Mouse (Mus musculus) hindbrain, embryonic 16.5 days (tissue): Measurements from ENCODE around the gene Mast3. TPM values are rescaled to one million over a fixed set of nuclear protein-coding genes. Genes with fewer than 3 reads are reported as not detected.

Experiments used
- ATAC-seq: fragments of 200-750 bp; cut with Nextera tagmentation; 2 replicates; pipeline ENCODE4 v1.8.0; 2017; ENCODE audit warnings: moderate TSS enrichment, moderate library complexity
- H3K27ac ChIP-seq: fragments of 300-500 bp; sonication (generic); 2 replicates; pipeline ENCODE4 v1.5.1; 2014; ENCODE audit warnings: low read depth, mild to moderate bottlenecking, control low read depth, low read length, moderate library complexity
- H3K27me3 ChIP-seq: fragments of 300-500 bp; sonication (generic); replicated peaks from 2 replicates; pipeline ENCODE4 v1.6.1; 2014; ENCODE audit warnings: low read length; ENCODE audit not compliant: control insufficient read depth, insufficient read depth
- H3K36me3 ChIP-seq: fragments of 300-500 bp; sonication (generic); 2 replicates; pipeline ENCODE4 v1.6.1; 2014; ENCODE audit warnings: mild to moderate bottlenecking, low read length, moderate library complexity, mixed read lengths; ENCODE audit not compliant: control insufficient read depth, insufficient read depth
- H3K4me1 ChIP-seq: fragments of 300-500 bp; sonication (generic); 2 replicates; pipeline ENCODE4 v1.6.1; 2014; ENCODE audit warnings: low read depth, low read length; ENCODE audit not compliant: control insufficient read depth, insufficient read depth
- H3K4me2 ChIP-seq: fragments of 300-500 bp; sonication (generic); 2 replicates; pipeline ENCODE4 v1.6.1; 2014; ENCODE audit warnings: mild to moderate bottlenecking, low read length, control low read depth, moderate library complexity
- H3K4me3 ChIP-seq: fragments of 300-500 bp; sonication (generic); 2 replicates; pipeline ENCODE4 v1.5.1; 2014; ENCODE audit warnings: mild to moderate bottlenecking, low read length, control low read depth, moderate library complexity
- H3K9ac ChIP-seq: fragments of 300-500 bp; sonication (generic); 2 replicates; pipeline ENCODE4 v1.6.1; 2014; ENCODE audit warnings: low read depth, mild to moderate bottlenecking, control low read depth, low read length, moderate library complexity
- H3K9me3 ChIP-seq: fragments of 300-500 bp; sonication (generic); 2 replicates; pipeline ENCODE4 v1.6.1; 2014; ENCODE audit warnings: mild to moderate bottlenecking, low read length, moderate library complexity; ENCODE audit not compliant: control insufficient read depth
- WGBS: fragments of 180-500 bp; shearing (Covaris S2); extraction: QIAGEN DNeasy Blood & Tissue Kit; methylation state at CpG from one replicate; pipeline ENCODE4 v1.1.7; 2014; 5-methylcytosine and 5-hydroxymethylcytosine counted together
- polyA plus RNA-seq: library from polyadenylated mRNA; unstranded; fragments of >200 nt; fragmentation: Nextera tagmentation; extraction: Ambion mirVana; gene quantifications from 2 replicates; pipeline ENCODE4 v1.2.1, GENCODE M21; 2015

The Mast3 gene
- 21.9 and 23.9 TPM in 2 replicates for polyA plus RNA-seq

- H3K36me3 ChIP-seq = no peaks in the 10 kb centered on the region
- no peaks in the 10 kb centered on the region; the same call in 1 of the 2 replicates for H3K9me3 ChIP-seq
- H3K4me1 ChIP-seq = peaks cover 12% of the 10 kb centered on the region
- no peak within 1 kb of the TSS for H3K27ac ChIP-seq
- peak within 1 kb of the TSS; percentile 57 for H3K4me3 ChIP-seq
- 1% methylated on average over 45 of the region's 45 CpGs for WGBS
- H3K4me2 ChIP-seq = peak within 1 kb of the TSS; percentile 87
- H3K27me3 ChIP-seq = peaks cover 26% of the 10 kb centered on the region
- ATAC-seq = peak; percentile 88
- peak within 1 kb of the TSS; percentile 63 for H3K9ac ChIP-seq
Observed at GRCm38 (mm10) chr8:70804481-70805206, at the start of gene Mast3. Gene Mast3 (minus strand): TSS chr8:70805054.

GRCm38 (mm10) chr8:70853863-70854262 lies 49.0 kb upstream of the Mast3 start:
- Histone ChIP-seq H3K4me3 (no peak overlapping the region), H3K9me3 (no peaks in the 10 kb centered on the region), H3K27ac (no peak overlapping the region), H3K9ac (no peak overlapping the region), H3K36me3 (no peaks in the 10 kb centered on the region), H3K4me2 (no peak overlapping the region), H3K4me1 (peaks cover 11% of the 10 kb centered on the region), H3K27me3 (no peaks in the 10 kb centered on the region)
- WGBS = 89% methylated on average over 2 of the region's 2 CpGs
- ATAC-seq = no peak

- H3K36me3 ChIP-seq = no peaks in the 10 kb centered on the region
- H3K4me2 ChIP-seq = no peak overlapping the region
- H3K27me3 ChIP-seq = no peaks in the 10 kb centered on the region
- no peak for ATAC-seq
- no peak overlapping the region for H3K9ac ChIP-seq
- WGBS = 92% methylated on average over 40 of the region's 41 CpGs
- no peaks in the 10 kb centered on the region for H3K9me3 ChIP-seq
- H3K4me3 ChIP-seq = no peak overlapping the region
- H3K27ac ChIP-seq = no peak overlapping the region
- H3K4me1 ChIP-seq = peaks cover 11% of the 10 kb centered on the region
Observed at GRCm38 (mm10) chr8:70852595-70853231, 47.9 kb upstream of the Mast3 start.

- no peak overlapping the region for H3K27ac ChIP-seq
- H3K4me3 ChIP-seq = no peak overlapping the region
- no peak overlapping the region; the same call in 1 of the 2 replicates for H3K9ac ChIP-seq
- H3K4me1 ChIP-seq = peaks cover 5% of the 10 kb centered on the region
- 61% methylated on average over 6 of the region's 6 CpGs for WGBS
- H3K4me2 ChIP-seq = no peak overlapping the region
- ATAC-seq = no peak
- no peaks in the 10 kb centered on the region for H3K36me3 ChIP-seq
- H3K9me3 ChIP-seq = no peaks in the 10 kb centered on the region
- H3K27me3 ChIP-seq = no peaks in the 10 kb centered on the region
Observed at GRCm38 (mm10) chr8:70851837-70852236, 47.0 kb upstream of the Mast3 start.

- Histone ChIP-seq H3K9ac (no peak overlapping the region), H3K4me1 (no peaks in the 10 kb centered on the region), H3K4me2 (no peak overlapping the region), H3K36me3 (no peaks in the 10 kb centered on the region), H3K4me3 (no peak overlapping the region), H3K27me3 (no peaks in the 10 kb centered on the region), H3K9me3 (no peaks in the 10 kb centered on the region), H3K27ac (no peak overlapping the region)
- WGBS = 80% methylated on average over 4 of the region's 4 CpGs
- no peak for ATAC-seq
Observed at GRCm38 (mm10) chr8:70850947-70851346, 46.1 kb upstream of the Mast3 start.

GRCm38 (mm10) chr8:70850132-70850845 lies 45.4 kb upstream of the Mast3 start:
- no peaks in the 10 kb centered on the region for H3K27me3 ChIP-seq
- WGBS = 84% methylated on average over 7 of the region's 7 CpGs
- no peaks in the 10 kb centered on the region for H3K4me1 ChIP-seq

GRCm38 (mm10) chr8:70849333-70849990 lies 44.6 kb upstream of the Mast3 start:
- 82% methylated on average over 3 of the region's 3 CpGs for WGBS
- H3K27me3 ChIP-seq = no peaks in the 10 kb centered on the region
- H3K9me3 ChIP-seq = no peaks in the 10 kb centered on the region
- no peak for ATAC-seq
- H3K27ac ChIP-seq = no peak overlapping the region
- H3K4me2 ChIP-seq = no peak overlapping the region
- no peaks in the 10 kb centered on the region for H3K36me3 ChIP-seq
- no peak overlapping the region for H3K9ac ChIP-seq
- H3K4me1 ChIP-seq = no peaks in the 10 kb centered on the region
- H3K4me3 ChIP-seq = no peak overlapping the region

More at GRCm38 (mm10) chr8:70850132-70850845, 45.4 kb upstream of the Mast3 start:
- ATAC-seq = no peak
- no peaks in the 10 kb centered on the region for H3K36me3 ChIP-seq
- H3K4me2 ChIP-seq = no peak overlapping the region
- H3K27ac ChIP-seq = no peak overlapping the region
- no peak overlapping the region for H3K9ac ChIP-seq
- no peak overlapping the region for H3K4me3 ChIP-seq
- H3K9me3 ChIP-seq = no peaks in the 10 kb centered on the region

GRCm38 (mm10) chr8:70846371-70847154 lies 41.7 kb upstream of the Mast3 start:
- Histone ChIP-seq H3K4me1 (no peaks in the 10 kb centered on the region), H3K4me3 (no peak overlapping the region), H3K9ac (no peak overlapping the region), H3K4me2 (no peak overlapping the region), H3K27me3 (no peaks in the 10 kb centered on the region), H3K36me3 (no peaks in the 10 kb centered on the region), H3K9me3 (no peaks in the 10 kb centered on the region), H3K27ac (no peak overlapping the region)
- ATAC-seq = no peak
- WGBS = 60% methylated on average over 15 of the region's 15 CpGs
